Mouse (Mus musculus): ENCODE measurements around the gene H2-Q10.
A peak's percentile ranks its signal among the peaks of the same experiment; 100 is the strongest.
"Not testable (repeated sequence)": the region's sequence is repeated elsewhere in the genome, so short reads cannot be mapped to it uniquely, and the experiment has no call there.

H2-Q10 gene

GRCm38 (mm10) chr17:35458247-35458646 lies 11.6 kb upstream of the H2-Q10 start:
- ATAC-seq (ENCODE audit: low TSS enrichment) = not testable (repeated sequence)

GRCm38 (mm10) chr17:35460513-35461341 lies 9.2 kb upstream of the H2-Q10 start:
- not testable (repeated sequence) for ATAC-seq (ENCODE audit: low TSS enrichment)

- ATAC-seq (ENCODE audit: low TSS enrichment) = not testable (repeated sequence)
These were observed 4.2 kb upstream of the H2-Q10 start for GRCm38 (mm10) chr17:35465651-35466050.

GRCm38 (mm10) chr17:35468936-35469335 lies 953 bp upstream of the H2-Q10 start:
- ATAC-seq (ENCODE audit: low TSS enrichment) = not testable (repeated sequence)

GRCm38 (mm10) chr17:35484066-35484465 lies 14.2 kb downstream of the H2-Q10 start:
- peak; percentile 72 for ATAC-seq (ENCODE audit: low TSS enrichment)

- ATAC-seq (ENCODE audit: low TSS enrichment) = no peak
These were observed 15.8 kb downstream of the H2-Q10 start for GRCm38 (mm10) chr17:35485702-35486101.

GRCm38 (mm10) chr17:35486726-35487125 lies 16.8 kb downstream of the H2-Q10 start:
- no peak for ATAC-seq (ENCODE audit: low TSS enrichment)

GRCm38 (mm10) chr17:35488041-35488440 lies 18.2 kb downstream of the H2-Q10 start:
- ATAC-seq (ENCODE audit: low TSS enrichment) = no peak

GRCm38 (mm10) chr17:35490320-35490719 lies 20.4 kb downstream of the H2-Q10 start:
- no peak for ATAC-seq (ENCODE audit: low TSS enrichment)

GRCm38 (mm10) chr17:35497124-35497523 lies 27.2 kb downstream of the H2-Q10 start:
- no peak for ATAC-seq (ENCODE audit: low TSS enrichment)

GRCm38 (mm10) chr17:35502226-35502625 lies 32.3 kb downstream of the H2-Q10 start:
- ATAC-seq (ENCODE audit: low TSS enrichment) = no peak

- no peak for ATAC-seq (ENCODE audit: low TSS enrichment)
These were observed 32.9 kb downstream of the H2-Q10 start for GRCm38 (mm10) chr17:35502762-35503161.

- ATAC-seq (ENCODE audit: low TSS enrichment) = no peak
These were observed 34.0 kb downstream of the H2-Q10 start for GRCm38 (mm10) chr17:35503849-35504248.

- no peak for ATAC-seq (ENCODE audit: low TSS enrichment)
These were observed 35.0 kb downstream of the H2-Q10 start for GRCm38 (mm10) chr17:35504628-35505481.

- no peak for ATAC-seq (ENCODE audit: low TSS enrichment)
These were observed 35.9 kb downstream of the H2-Q10 start, which contains the start of gene Pou5f1 for GRCm38 (mm10) chr17:35505776-35506175. TSS of gene Pou5f1 (plus strand) at chr17:35506018.

GRCm38 (mm10) chr17:35506881-35507280 lies 37.0 kb downstream of the H2-Q10 start:
- no peak for ATAC-seq (ENCODE audit: low TSS enrichment)

GRCm38 (mm10) chr17:35507556-35508260 lies 37.8 kb downstream of the H2-Q10 start:
- ATAC-seq (ENCODE audit: low TSS enrichment) = no peak

- not testable (repeated sequence) for ATAC-seq (ENCODE audit: low TSS enrichment)
These were observed 38.4 kb downstream of the H2-Q10 start for GRCm38 (mm10) chr17:35508279-35508678.

- peak; percentile 47 for ATAC-seq (ENCODE audit: low TSS enrichment)
These were observed 39.4 kb downstream of the H2-Q10 start for GRCm38 (mm10) chr17:35509284-35509683.

- no peak for ATAC-seq (ENCODE audit: low TSS enrichment)
These were observed 43.2 kb downstream of the H2-Q10 start for GRCm38 (mm10) chr17:35512916-35513626.

- no peak for ATAC-seq (ENCODE audit: low TSS enrichment)
These were observed 44.0 kb downstream of the H2-Q10 start for GRCm38 (mm10) chr17:35513886-35514285.

Measured in frontal cortex, adult (tissue).